ENCODE assay signal across 10 mouse cellular contexts in genomic region chr7:75611261-75611950, GRCm38 (mm10).
DNase-seq lines count a peak whose midpoint lies in the region; ATAC-seq and TF ChIP-seq lines count a peak whose summit lies in the region.
"Had no signal": no experiment of that assay in that cellular context is flagged by ENCODE, and none has a peak within 500 bp of the region (broad histone marks: within the 10 kb centered on the region; RNA-seq: fewer than 3 reads in every experiment).

No protein-coding gene starts in this region.

- H3K9me3 ChIP-seq in forebrain, embryonic 14.5 days (replicated peaks; ENCODE audit: control insufficient read depth, low read length) = no peaks in the 10 kb centered on the region
- H3K9me3 ChIP-seq in forebrain, embryonic 10.5 days = no peaks in the 10 kb centered on the region
- no peaks in the 10 kb centered on the region for H3K9me3 ChIP-seq in heart, postnatal 0 days (replicated peaks; ENCODE audit: control insufficient read depth, low read length)
- H3K9me3 ChIP-seq in megakaryocyte, embryonic 14.5 days = no peaks in the 10 kb centered on the region
- no peaks in the 10 kb centered on the region for H3K9me3 ChIP-seq in hindbrain, embryonic 16.5 days (ENCODE audit: control insufficient read depth, low read length)
- no peaks in the 10 kb centered on the region for H3K9me3 ChIP-seq in midbrain, postnatal 0 days (ENCODE audit: low read length)
- H3K9me3 ChIP-seq: embryonic facial prominence, embryonic 12.5 days had no signal

- H3K27me3 ChIP-seq in forebrain, embryonic 14.5 days (replicated peaks; ENCODE audit: control insufficient read depth, insufficient read depth, low read length) = no peaks in the 10 kb centered on the region
- H3K27me3 ChIP-seq in forebrain, embryonic 10.5 days (ENCODE audit: poor library complexity, severe bottlenecking) = no peaks in the 10 kb centered on the region
- H3K27me3 ChIP-seq in heart, postnatal 0 days (ENCODE audit: control insufficient read depth, insufficient read depth, low read length) = no peaks in the 10 kb centered on the region
- H3K27me3 ChIP-seq in megakaryocyte, embryonic 14.5 days (replicated peaks) = no peaks in the 10 kb centered on the region
- H3K27me3 ChIP-seq in hindbrain, embryonic 16.5 days (replicated peaks; ENCODE audit: control insufficient read depth, insufficient read depth, low read length) = no peaks in the 10 kb centered on the region
- H3K27me3 ChIP-seq in midbrain, postnatal 0 days (ENCODE audit: insufficient read depth, low read length) = no peaks in the 10 kb centered on the region
- H3K27me3 ChIP-seq: embryonic facial prominence, embryonic 12.5 days had no signal

- no peaks in the 10 kb centered on the region for H3K4me1 ChIP-seq in forebrain, embryonic 14.5 days (ENCODE audit: control insufficient read depth, insufficient read depth, low read length)
- H3K4me1 ChIP-seq in forebrain, embryonic 10.5 days = no peaks in the 10 kb centered on the region
- peaks cover 37% of the 10 kb centered on the region for H3K4me1 ChIP-seq in lung, adult 2 months (ENCODE audit: control insufficient read depth, insufficient read depth, low read length)
- H3K4me1 ChIP-seq in heart, postnatal 0 days (ENCODE audit: control insufficient read depth, insufficient read depth) = peaks cover 46% of the 10 kb centered on the region
- H3K4me1 ChIP-seq in megakaryocyte, embryonic 14.5 days = peaks cover 74% of the 10 kb centered on the region
- H3K4me1 ChIP-seq in hindbrain, embryonic 16.5 days (ENCODE audit: control insufficient read depth, insufficient read depth, low read depth, low read length) = no peaks in the 10 kb centered on the region
- no peaks in the 10 kb centered on the region for H3K4me1 ChIP-seq in midbrain, postnatal 0 days (ENCODE audit: insufficient read depth, low read length)

- WGBS in forebrain, embryonic 14.5 days = 89% methylated on average over 15 of the region's 15 CpGs
- WGBS in forebrain, embryonic 10.5 days = 92% methylated on average over 15 of the region's 15 CpGs
- WGBS in lung, adult 2 months = 51% methylated on average over 15 of the region's 15 CpGs
- WGBS in heart, postnatal 0 days = 57% methylated on average over 15 of the region's 15 CpGs
- WGBS in hindbrain, embryonic 16.5 days = 90% methylated on average over 15 of the region's 15 CpGs
- WGBS in midbrain, postnatal 0 days = 86% methylated on average over 15 of the region's 15 CpGs

- TF ChIP-seq POLR2A in lung, adult 2 months (IDR thresholded peaks at IDR 0.05; ENCODE audit: borderline replicate concordance, extremely low read depth, low read depth, low read length) = no peak

- no peak overlapping the region for H3K9ac ChIP-seq in forebrain, embryonic 14.5 days (ENCODE audit: low read length)
- H3K9ac ChIP-seq in heart, postnatal 0 days (replicated peaks; ENCODE audit: low read depth, low read length) = 0 out of 2 replicates have a peak overlapping the region, but pooled peaks have one; percentile 39
- H3K9ac ChIP-seq in hindbrain, embryonic 16.5 days (ENCODE audit: low read depth, low read length) = no peak overlapping the region
- H3K9ac ChIP-seq in midbrain, postnatal 0 days (replicated peaks; ENCODE audit: low read length, poor library complexity, severe bottlenecking) = no peak overlapping the region
- H3K9ac ChIP-seq: embryonic facial prominence, embryonic 12.5 days had no signal

- no peak overlapping the region for H3K4me2 ChIP-seq in forebrain, embryonic 14.5 days (ENCODE audit: low read length)
- H3K4me2 ChIP-seq in heart, postnatal 0 days (ENCODE audit: low read depth, low read length) = peak overlapping the region; percentile 59
- H3K4me2 ChIP-seq in hindbrain, embryonic 16.5 days (ENCODE audit: low read length) = no peak overlapping the region
- no peak overlapping the region for H3K4me2 ChIP-seq in midbrain, postnatal 0 days (ENCODE audit: low read depth, low read length, poor library complexity, severe bottlenecking)
- H3K4me2 ChIP-seq: embryonic facial prominence, embryonic 12.5 days; midbrain, embryonic 11.5 days had no signal

- no peak for DNase-seq in forebrain, embryonic 14.5 days (ENCODE audit: low spot score)
- no peak for DNase-seq in forebrain, embryonic 10.5 days (ENCODE audit: extremely low spot score, low spot score)
- no peak for DNase-seq in lung, adult 2 months
- no peak for DNase-seq in lung, postnatal 4 days
- no peak for DNase-seq in heart, postnatal 0 days (ENCODE audit: low spot score)
- no peak for DNase-seq in midbrain, postnatal 0 days (ENCODE audit: low spot score)

- H3K36me3 ChIP-seq in forebrain, embryonic 14.5 days (ENCODE audit: control insufficient read depth, insufficient read depth, low read length) = peaks cover 32% of the 10 kb centered on the region; the same call in 1 of the 2 replicates
- H3K36me3 ChIP-seq in forebrain, embryonic 10.5 days (replicated peaks) = peaks cover 48% of the 10 kb centered on the region
- peaks cover 39% of the 10 kb centered on the region for H3K36me3 ChIP-seq in heart, postnatal 0 days (replicated peaks; ENCODE audit: control insufficient read depth, insufficient read depth, low read length)
- peaks cover 88% of the 10 kb centered on the region for H3K36me3 ChIP-seq in megakaryocyte, embryonic 14.5 days (replicated peaks; ENCODE audit: low read length)
- H3K36me3 ChIP-seq in hindbrain, embryonic 16.5 days (ENCODE audit: control insufficient read depth, insufficient read depth, low read length) = no peaks in the 10 kb centered on the region
- no peaks in the 10 kb centered on the region for H3K36me3 ChIP-seq in midbrain, postnatal 0 days (ENCODE audit: insufficient read depth, low read length)

- H3K27ac ChIP-seq in forebrain, embryonic 14.5 days (ENCODE audit: low read depth, low read length) = peak overlapping the region; percentile 27; the same call in 1 of the 2 replicates
- no peak overlapping the region; the same call in 1 of the 2 replicates for H3K27ac ChIP-seq in forebrain, embryonic 10.5 days
- H3K27ac ChIP-seq in heart, postnatal 0 days (ENCODE audit: low read depth) = peak overlapping the region; percentile 79
- H3K27ac ChIP-seq in hindbrain, embryonic 16.5 days (ENCODE audit: low read depth, low read length) = no peak overlapping the region
- no peak overlapping the region for H3K27ac ChIP-seq in midbrain, postnatal 0 days (ENCODE audit: low read depth, low read length)
- H3K27ac ChIP-seq: embryonic facial prominence, embryonic 12.5 days had no signal

- ATAC-seq in forebrain, embryonic 14.5 days = no peak
- no peak for ATAC-seq in heart, postnatal 0 days (ENCODE audit: insufficient read depth, low read depth)
- ATAC-seq in hindbrain, embryonic 16.5 days = no peak
- ATAC-seq in midbrain, postnatal 0 days (ENCODE audit: low FRiP score) = no peak

- no peak for TF ChIP-seq EP300 in heart, postnatal 0 days (IDR thresholded peaks at IDR 0.05; ENCODE audit: low read depth)

- no peak for TF ChIP-seq CTCF in lung, adult 2 months (IDR thresholded peaks at IDR 0.05; ENCODE audit: insufficient read depth, low read length)
- TF ChIP-seq CTCF in heart, postnatal 0 days (IDR thresholded peaks at IDR 0.05; ENCODE audit: low read depth) = no peak
- no peak for TF ChIP-seq CTCF in midbrain, postnatal 0 days (IDR thresholded peaks at IDR 0.05)

- no peak overlapping the region for H3K4me3 ChIP-seq in forebrain, embryonic 14.5 days (ENCODE audit: low read depth, low read length)
- H3K4me3 ChIP-seq in forebrain, embryonic 10.5 days = no peak overlapping the region
- peak overlapping the region; percentile 20 for H3K4me3 ChIP-seq in lung, adult 2 months (replicated peaks; ENCODE audit: extremely low read depth, low read depth, low read length)
- 0 out of 2 replicates have a peak overlapping the region, but pooled peaks have one; percentile 36 for H3K4me3 ChIP-seq in heart, postnatal 0 days (ENCODE audit: low read depth, low read length)
- peak overlapping the region; percentile 89 for H3K4me3 ChIP-seq in megakaryocyte, embryonic 14.5 days (replicated peaks)
- H3K4me3 ChIP-seq in hindbrain, embryonic 16.5 days (ENCODE audit: low read length) = no peak overlapping the region
- no peak overlapping the region for H3K4me3 ChIP-seq in midbrain, postnatal 0 days (ENCODE audit: low read depth, low read length)
- H3K4me3 ChIP-seq: embryonic facial prominence, embryonic 12.5 days had no signal

Comparison
In these comparisons a context has a peak if more than half of its experiments do, and no peak if none do; other contexts are left out.
1. H3K27ac ChIP-seq: peak in forebrain, embryonic 14.5 days (single experiment) and heart, postnatal 0 days (single experiment); none in forebrain, embryonic 10.5 days (single experiment), hindbrain, embryonic 16.5 days (single experiment) and midbrain, postnatal 0 days (single experiment).
2. H3K4me3 ChIP-seq: peak in lung, adult 2 months (single experiment), heart, postnatal 0 days (single experiment) and megakaryocyte, embryonic 14.5 days (single experiment); none in forebrain, embryonic 14.5 days (single experiment), forebrain, embryonic 10.5 days (single experiment), hindbrain, embryonic 16.5 days (single experiment) and midbrain, postnatal 0 days (single experiment).